Mouse (Mus musculus): ENCODE data around the gene Mrpl52.

GRCm38 (mm10) chr14:54423406-54423805 is 3.3 kb upstream of the Mrpl52 start:
- TF ChIP-seq MYOD1 (IDR thresholded peaks at IDR 0.05; ENCODE audit: control insufficient read depth, insufficient read length, low read depth) (no peak), CTCF (IDR thresholded peaks at IDR 0.05; ENCODE audit: control insufficient read depth, insufficient read depth, insufficient read length) (no peak), MAX (IDR thresholded peaks at IDR 0.05) (peak; percentile 50), USF1 (IDR thresholded peaks at IDR 0.05; ENCODE audit: low read depth) (no peak), FOSL1 (IDR thresholded peaks at IDR 0.05; ENCODE audit: insufficient read depth, low read length, poor library complexity, severe bottlenecking) (no peak), CEBPB (IDR thresholded peaks at IDR 0.05; ENCODE audit: low read depth) (no peak)
